Mouse (Mus musculus) gastrocnemius, postnatal 25 days (tissue): ENCODE data around the gene Gjc3. TPM values are rescaled to one million over a fixed set of nuclear protein-coding genes. Genes with fewer than 3 reads are reported as not detected.
"Not testable (repeated sequence)": the region's sequence is repeated elsewhere in the genome, so short reads cannot be mapped to it uniquely, and the experiment has no call there.

ENCODE experiments used
- DNase-seq: peaks from one replicate; pipeline ENCODE4 v3.0.0; 2022
- long read RNA-seq, 2 experiments: library from polyadenylated mRNA; stranded (forward); transcript quantifications; one replicate each; pipeline ENCODE4 v2.0.0; 2021
- total RNA-seq, 2 experiments: library from RNA; stranded (reverse); gene quantifications; 1 replicate in 1 of 2; 2 replicates in 1 of 2; pipeline ENCODE4 v1.2.3; 2021

Gjc3 gene
- 1 to 10 TPM; 1.2 to 1.6 TPM for total RNA-seq
- long read RNA-seq, experiment 1, result 0 reads
- long read RNA-seq, experiment 2, result 0 reads

DNA sequence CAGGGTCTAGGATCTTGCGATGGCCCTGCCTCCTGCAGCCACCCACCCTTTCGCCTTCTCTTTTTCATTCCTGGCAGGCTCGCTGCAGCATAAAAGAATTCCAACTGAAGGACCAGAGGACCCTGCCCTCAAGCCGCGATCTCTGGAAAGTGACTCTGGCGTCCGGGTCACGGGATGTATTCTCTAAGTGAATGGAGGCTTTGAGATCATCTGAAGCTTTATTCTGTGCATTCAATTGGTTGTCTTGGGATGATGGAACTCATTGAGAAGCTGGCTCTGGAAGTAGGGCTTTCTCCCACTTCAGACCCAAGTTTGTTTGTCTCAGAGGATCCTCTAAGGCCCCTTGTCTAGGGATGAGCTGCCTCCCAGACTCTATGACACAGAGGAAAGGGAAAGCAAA, at the start of gene Gjc3:
Gene Gjc3, minus strand, starts transcription at position 154 of the 400 bp plus-strand sequence.
- DNase-seq, result no peak

- DNase-seq, result no peak
These were observed 49.5 kb upstream of the Gjc3 start for GRCm38 (mm10) chr5:138012382-138012781.

DNA sequence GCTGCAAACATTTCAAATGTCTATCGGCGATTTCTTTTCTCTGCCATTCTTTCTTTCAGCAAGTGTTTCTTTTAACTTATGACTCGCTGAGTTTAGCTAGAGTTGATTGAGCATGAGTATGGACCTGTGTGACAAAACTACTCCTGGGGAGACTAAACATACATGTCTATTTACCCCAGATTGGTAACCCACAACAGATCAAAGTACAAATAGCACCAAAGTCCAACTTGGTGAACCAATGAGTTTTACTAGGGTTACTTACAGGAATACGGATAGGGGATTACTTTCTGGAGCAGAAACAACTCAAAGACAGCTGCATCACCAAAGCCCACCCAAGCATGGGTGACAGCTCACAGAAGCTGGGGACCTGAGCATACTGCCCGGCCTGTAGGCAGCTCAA, 46.5 kb upstream of the Gjc3 start:
- no peak for DNase-seq

DNA sequence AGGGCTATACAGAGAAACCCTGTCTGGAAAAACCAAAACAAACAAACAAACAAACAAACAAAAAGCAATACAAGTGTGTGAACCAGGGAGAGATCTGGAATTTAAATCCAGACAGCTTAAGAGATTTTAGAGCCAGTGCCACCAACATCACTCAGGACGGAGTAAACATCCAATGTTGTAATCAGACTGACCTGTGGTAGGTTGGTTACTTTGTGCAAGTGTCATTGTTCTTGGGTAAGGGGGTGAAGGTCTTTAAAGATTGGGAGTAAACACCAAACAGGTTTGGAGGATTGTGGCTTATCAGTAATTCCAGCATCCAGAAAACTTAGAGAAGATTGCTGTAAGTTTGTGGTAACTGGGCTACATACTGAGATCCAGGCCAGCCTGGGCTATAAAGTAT, 23.5 kb upstream of the Gjc3 start:
- no peak for DNase-seq

DNA sequence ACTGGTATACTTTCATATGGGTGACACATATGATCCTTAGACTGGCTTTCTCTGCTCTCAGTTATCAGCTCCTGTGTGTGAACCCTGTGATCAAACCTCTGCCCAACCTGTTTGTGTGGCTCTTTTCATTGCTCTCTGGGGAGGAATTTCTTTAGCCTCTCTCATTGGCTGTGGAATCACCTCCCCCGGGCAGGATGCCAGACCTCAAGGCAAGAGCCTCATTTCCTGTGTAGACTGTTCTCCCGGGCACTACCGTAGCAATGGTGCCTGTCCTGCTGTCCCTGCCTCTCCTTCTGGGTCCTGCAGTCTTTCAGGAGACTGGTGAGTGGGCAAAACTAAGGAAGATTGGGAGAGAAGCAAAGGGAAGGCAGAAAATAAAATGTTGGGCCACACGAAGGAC, 18.4 kb upstream of the Gjc3 start, which contains the start of gene Azgp1:
Gene Azgp1, plus strand, starts transcription at position 221 of the 400 bp plus-strand sequence.
- DNase-seq, result no peak

DNA sequence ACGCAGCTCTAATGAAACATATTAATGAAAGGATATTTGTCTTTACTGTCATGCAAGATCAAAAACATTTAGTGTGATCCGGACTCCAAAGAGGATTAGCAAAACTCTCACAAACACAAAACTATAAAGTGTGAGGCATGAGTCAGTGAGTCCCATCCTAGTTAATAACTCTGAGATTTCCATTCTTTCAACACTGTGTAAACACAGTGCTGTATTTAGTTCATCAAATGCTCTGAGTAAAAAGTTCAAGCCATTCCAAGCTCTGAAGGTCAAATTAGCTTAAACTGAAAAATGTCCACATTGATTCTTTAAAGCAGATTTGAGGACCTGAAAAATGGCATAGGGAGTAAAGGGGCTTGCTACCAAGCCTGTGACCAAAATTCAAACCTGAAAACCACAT, 16.2 kb upstream of the Gjc3 start:
- DNase-seq, result no peak

DNA sequence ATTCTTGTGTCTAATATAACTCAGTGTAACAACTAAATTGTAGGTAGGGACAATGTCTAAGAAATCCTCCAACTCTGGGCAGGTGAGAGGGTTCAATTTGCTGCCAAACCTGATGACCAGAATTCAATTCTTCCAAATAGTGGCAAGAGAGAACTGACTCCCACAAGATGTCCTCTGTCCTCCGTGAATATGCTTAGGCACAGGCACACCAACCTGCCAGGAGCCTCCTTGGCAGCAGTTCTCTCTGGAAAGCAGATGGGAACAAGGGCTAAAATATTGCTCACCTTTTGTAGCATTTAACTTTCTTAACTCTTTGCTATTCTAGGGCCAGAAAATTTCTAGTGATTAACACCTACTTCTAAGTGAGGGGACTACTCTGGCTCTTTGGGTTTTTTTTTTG, 14.4 kb upstream of the Gjc3 start:
- DNase-seq, result no peak

GRCm38 (mm10) chr5:137975434-137975833, 12.5 kb upstream of the Gjc3 start:
- no peak for DNase-seq

DNA sequence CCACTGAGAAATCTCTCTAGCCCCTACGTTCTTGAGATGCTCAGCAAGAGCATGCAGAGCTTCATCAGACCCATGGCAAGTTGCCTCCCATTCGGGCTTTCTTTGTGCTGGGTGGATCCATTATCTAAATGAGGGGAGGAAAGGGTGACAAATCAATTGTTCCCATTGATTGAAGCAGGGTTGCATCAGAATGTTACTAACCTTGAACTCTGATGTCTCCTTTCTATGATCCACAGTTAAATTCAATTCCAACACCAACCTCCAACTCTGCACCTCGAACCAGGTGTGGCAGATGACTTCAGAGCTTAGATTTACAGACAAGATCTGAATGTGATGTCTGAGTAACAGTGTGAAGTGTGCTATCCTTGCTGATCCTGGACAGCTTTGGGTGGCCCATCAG, 11.8 kb upstream of the Gjc3 start:
- DNase-seq, result no peak

DNA sequence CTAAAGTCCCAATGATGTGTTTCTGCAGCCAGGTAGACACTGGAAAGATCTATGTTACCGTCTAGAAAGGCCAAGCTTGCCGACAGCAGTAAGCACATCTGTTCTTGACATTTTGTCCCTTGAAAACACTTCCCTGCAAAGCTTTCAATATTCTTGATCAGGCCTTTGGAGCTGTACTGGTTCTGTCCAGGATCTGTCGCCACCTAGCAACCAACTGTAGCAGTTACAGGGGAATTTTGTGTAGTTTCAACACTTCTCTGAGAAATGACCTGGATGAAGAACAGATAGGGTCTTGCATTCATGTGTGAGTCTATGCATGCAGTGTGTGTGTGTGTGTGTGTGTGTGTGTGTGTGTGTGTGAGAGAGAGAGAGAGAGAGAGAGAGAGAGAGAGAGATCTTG, 10.8 kb upstream of the Gjc3 start:
- DNase-seq, result no peak

DNA sequence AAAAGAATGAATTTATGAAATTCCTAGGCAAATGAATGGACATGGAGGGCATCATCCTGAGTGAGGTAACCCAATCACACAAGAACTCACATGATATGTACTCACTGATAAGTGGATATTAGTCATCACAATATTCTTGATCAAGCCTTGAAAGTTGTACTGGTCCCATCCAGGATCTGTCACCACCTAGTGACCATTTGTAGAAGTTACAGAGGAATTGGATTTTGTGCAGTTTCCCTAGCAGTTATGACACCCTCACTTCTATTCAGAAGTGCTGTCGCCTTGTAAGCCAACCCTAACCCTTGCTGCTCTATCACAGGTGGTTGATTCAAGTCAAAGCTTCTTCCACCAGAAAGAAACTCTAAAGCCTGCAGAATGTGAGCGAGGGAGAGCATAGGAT, 10.3 kb upstream of the Gjc3 start:
- DNase-seq, result no peak

- DNase-seq, result no peak
These were observed 3.6 kb upstream of the Gjc3 start for GRCm38 (mm10) chr5:137966492-137966891.

DNA sequence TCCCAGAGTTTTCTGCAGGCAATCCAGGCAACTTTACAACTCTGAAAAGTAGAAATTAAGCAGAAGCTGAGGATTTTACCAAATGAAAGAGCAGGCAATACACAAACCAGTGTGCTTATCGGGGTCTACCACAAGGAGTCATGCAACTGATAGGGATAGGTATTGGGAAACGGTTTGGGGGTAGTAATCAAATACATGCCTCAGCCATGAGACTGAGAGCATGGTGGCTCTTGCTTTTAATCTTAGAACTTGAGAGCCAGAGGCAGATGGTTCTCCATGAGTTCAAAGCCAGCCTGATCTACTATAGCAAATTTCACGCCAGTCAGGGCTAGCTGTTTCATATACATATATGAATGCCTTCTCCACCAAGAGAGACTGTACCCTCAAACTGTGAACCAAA, 6.5 kb downstream of the Gjc3 start:
- no peak for DNase-seq

DNA sequence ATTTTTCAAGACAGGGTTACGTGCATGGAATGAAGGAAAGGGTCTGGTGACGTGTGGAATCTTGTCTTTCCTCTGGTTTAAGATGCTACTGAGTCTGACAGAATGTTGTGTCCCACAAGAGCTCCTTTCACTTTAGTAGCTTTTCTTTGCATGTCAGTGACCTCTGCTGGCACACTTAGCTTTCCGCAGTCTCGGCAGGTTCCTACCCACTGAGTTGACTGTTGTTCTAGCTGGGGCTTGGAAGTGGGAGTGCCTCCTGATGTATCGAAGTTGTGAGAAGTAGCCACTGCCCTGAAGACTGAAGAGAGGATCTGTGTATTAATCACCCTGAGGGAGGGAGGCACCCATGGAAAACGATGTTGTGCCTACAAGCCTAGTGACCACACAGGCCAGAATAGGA, 11.7 kb downstream of the Gjc3 start:
- no peak for DNase-seq

- no peak for DNase-seq
These were observed 15.6 kb downstream of the Gjc3 start for GRCm38 (mm10) chr5:137947303-137947702.

GRCm38 (mm10) chr5:137943133-137943532, 19.8 kb downstream of the Gjc3 start:
- DNase-seq, result no peak

GRCm38 (mm10) chr5:137940948-137941347, 21.9 kb downstream of the Gjc3 start:
- no peak for DNase-seq

GRCm38 (mm10) chr5:137937238-137937637, 25.7 kb downstream of the Gjc3 start:
- no peak for DNase-seq

DNA sequence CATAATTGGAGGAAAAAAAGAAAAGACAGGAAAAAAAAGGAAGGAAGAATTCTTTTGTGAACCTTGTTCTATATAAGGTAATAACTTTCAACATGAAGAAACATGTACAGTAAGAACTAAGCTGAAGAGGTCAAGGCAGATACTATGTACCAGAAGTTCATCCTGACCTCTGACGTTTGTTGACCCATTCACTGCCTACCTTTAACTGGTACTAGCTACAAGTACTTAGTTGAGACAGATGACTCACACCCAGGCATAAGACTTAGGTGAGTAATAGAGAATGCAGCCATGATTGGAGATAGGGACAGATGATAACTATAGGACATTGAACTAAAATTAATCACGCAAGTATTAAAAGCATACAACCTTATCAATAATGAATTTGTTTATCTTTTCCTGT, 26.4 kb downstream of the Gjc3 start:
- DNase-seq, result no peak

- not testable (repeated sequence) for DNase-seq
These were observed 29.0 kb downstream of the Gjc3 start for GRCm38 (mm10) chr5:137933934-137934333.

GRCm38 (mm10) chr5:137928439-137928838, 34.5 kb downstream of the Gjc3 start:
- no peak for DNase-seq

DNA sequence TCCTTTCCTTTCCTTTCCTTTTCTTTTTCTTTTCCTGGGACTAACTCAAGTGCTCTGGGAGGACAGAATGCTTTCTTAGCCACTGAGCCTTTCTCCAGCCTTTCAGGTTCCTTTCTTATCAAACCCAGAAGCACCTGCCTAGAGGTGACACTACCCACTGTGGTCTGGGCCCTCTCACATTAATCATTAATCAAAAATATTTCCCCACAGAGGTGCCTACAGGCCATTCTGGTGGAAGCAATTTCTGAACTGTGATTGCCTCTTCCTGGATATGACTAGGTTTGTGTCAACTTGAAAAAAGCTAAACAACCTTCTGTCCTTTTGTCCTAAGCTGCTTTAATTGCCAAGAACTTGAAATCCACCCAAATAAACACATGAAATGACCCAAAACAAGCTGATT, 40.7 kb downstream of the Gjc3 start:
- no peak for DNase-seq

- no peak for DNase-seq
These were observed 41.4 kb downstream of the Gjc3 start, which contains the start of gene Cyp3a13 for GRCm38 (mm10) chr5:137921532-137921931. Gene Cyp3a13, minus strand, starts transcription at chr5:137921619.

- no peak for DNase-seq
These were observed 47.3 kb downstream of the Gjc3 start for GRCm38 (mm10) chr5:137915550-137915949.

GRCm38 (mm10) chr5:137914508-137914907, 48.4 kb downstream of the Gjc3 start:
- DNase-seq, result no peak
